10 mouse cellular contexts compared by ENCODE assay signal in the genomic region with DNA sequence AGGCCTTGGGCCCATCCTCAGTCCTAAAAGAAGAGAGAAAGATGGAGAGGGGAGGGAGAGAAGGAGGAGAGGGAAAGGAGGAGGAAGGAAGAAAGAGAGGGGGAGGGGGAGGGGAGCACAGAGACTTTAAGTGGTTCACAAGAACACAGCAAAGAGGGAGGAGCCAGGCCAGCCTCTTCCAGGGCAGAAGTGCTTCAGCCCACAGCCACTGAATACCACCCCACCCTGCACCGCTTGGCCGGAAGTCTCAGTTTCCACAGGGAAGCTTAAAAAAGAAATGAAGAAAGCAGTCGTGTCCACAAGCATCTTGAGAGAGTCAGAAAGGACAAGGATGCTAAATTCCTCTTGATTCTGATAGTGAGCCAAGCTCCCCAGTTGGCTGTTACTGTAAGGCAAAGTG. TPM values are rescaled to one million over a fixed set of nuclear protein-coding genes. Genes with fewer than 3 reads are reported as not detected.
A peak's percentile ranks its signal among the peaks of the same experiment; 100 is the strongest.
DNase-seq lines count a peak whose midpoint lies in the region; ATAC-seq and TF ChIP-seq lines count a peak whose summit lies in the region.
"Had no signal": no experiment of that assay in that cellular context is flagged by ENCODE, and none has a peak within 500 bp of the region (broad histone marks: within the 10 kb centered on the region; RNA-seq: fewer than 3 reads in every experiment).

No protein-coding gene starts in this region.

- no peak overlapping the region for H3K9ac ChIP-seq in embryonic facial prominence, embryonic 15.5 days
- H3K9ac ChIP-seq in forebrain, postnatal 0 days, result no peak overlapping the region

- H3K4me3 ChIP-seq in embryonic facial prominence, embryonic 15.5 days (replicated peaks), result no peak overlapping the region
- H3K4me3 ChIP-seq in embryonic facial prominence, embryonic 10.5 days, result no peak overlapping the region
- no peak overlapping the region for H3K4me3 ChIP-seq in forebrain, postnatal 0 days (ENCODE audit: low read depth, low read length)

- H3K27ac ChIP-seq in embryonic facial prominence, embryonic 15.5 days (replicated peaks), result no peak overlapping the region
- H3K27ac ChIP-seq in embryonic facial prominence, embryonic 10.5 days (replicated peaks), result no peak overlapping the region
- H3K27ac ChIP-seq in forebrain, postnatal 0 days (ENCODE audit: low read depth, low read length), result no peak overlapping the region

- no peak for DNase-seq in embryonic facial prominence, embryonic 10.5 days (ENCODE audit: low spot score)
- peak; percentile 27 for DNase-seq in urinary bladder, postnatal 14 days (ENCODE audit: low spot score)
- DNase-seq in urinary bladder, postnatal 36 days (ENCODE audit: low spot score in 2 of 2), result no peak
- DNase-seq in forebrain, postnatal 0 days, result no peak
- DNase-seq in kidney, postnatal 10 days, result no peak
- no peak for DNase-seq in adrenal gland, adult 18-20 months (ENCODE audit: low spot score in 2 of 2)
- DNase-seq: kidney, adult 18-20 months; retina, postnatal 1 day had no signal

- H3K4me2 ChIP-seq in embryonic facial prominence, embryonic 15.5 days (replicated peaks), result no peak overlapping the region
- no peak overlapping the region for H3K4me2 ChIP-seq in forebrain, postnatal 0 days (ENCODE audit: low read depth)

- no peaks in the 10 kb centered on the region for H3K9me3 ChIP-seq in embryonic facial prominence, embryonic 15.5 days (replicated peaks)
- no peaks in the 10 kb centered on the region for H3K9me3 ChIP-seq in embryonic facial prominence, embryonic 10.5 days
- no peaks in the 10 kb centered on the region for H3K9me3 ChIP-seq in forebrain, postnatal 0 days (ENCODE audit: low read length)

- no peaks in the 10 kb centered on the region for H3K36me3 ChIP-seq in embryonic facial prominence, embryonic 15.5 days
- no peaks in the 10 kb centered on the region for H3K36me3 ChIP-seq in embryonic facial prominence, embryonic 10.5 days (replicated peaks)
- no peaks in the 10 kb centered on the region for H3K36me3 ChIP-seq in forebrain, postnatal 0 days (ENCODE audit: insufficient read depth)

- ATAC-seq in embryonic facial prominence, embryonic 15.5 days (ENCODE audit: insufficient number of reproducible peaks, low FRiP score, low TSS enrichment, low read depth), result 0 out of 2 replicates have a peak, but pooled peaks have one; percentile 39
- peak; percentile 25; the same call in 1 of the 2 replicates for ATAC-seq in monocyte, adult 5-6 weeks (replicated peaks; ENCODE audit: insufficient number of reproducible peaks, low FRiP score, low TSS enrichment, poor library complexity, severe bottlenecking)
- ATAC-seq in forebrain, postnatal 0 days, result no peak

- TF ChIP-seq CTCF in forebrain, postnatal 0 days (IDR thresholded peaks at IDR 0.05; ENCODE audit: low read depth), result no peak

- H3K4me1 ChIP-seq in embryonic facial prominence, embryonic 15.5 days, result no peaks in the 10 kb centered on the region; the same call in 1 of the 2 replicates
- peaks cover 19% of the 10 kb centered on the region for H3K4me1 ChIP-seq in embryonic facial prominence, embryonic 10.5 days
- H3K4me1 ChIP-seq in forebrain, postnatal 0 days (ENCODE audit: insufficient read depth), result no peaks in the 10 kb centered on the region

- WGBS in embryonic facial prominence, embryonic 15.5 days, result 21% methylated on average over 3 of the region's 3 CpGs
- 39% methylated on average over 3 of the region's 3 CpGs for WGBS in embryonic facial prominence, embryonic 10.5 days
- WGBS in forebrain, postnatal 0 days, result 44% methylated on average over 3 of the region's 3 CpGs

- H3K27me3 ChIP-seq in embryonic facial prominence, embryonic 15.5 days, result no peaks in the 10 kb centered on the region
- H3K27me3 ChIP-seq in embryonic facial prominence, embryonic 10.5 days (replicated peaks; ENCODE audit: low read depth, poor library complexity, severe bottlenecking), result no peaks in the 10 kb centered on the region
- no peaks in the 10 kb centered on the region for H3K27me3 ChIP-seq in forebrain, postnatal 0 days (ENCODE audit: insufficient read depth, low read length)

RNA-seq across cellular contexts. Expression of a gene that starts 9.2 kb away (rescaled TPM):
- 41.1 and 41.7 TPM in 2 replicates for polyA plus RNA-seq in embryonic facial prominence, embryonic 15.5 days (2015; fragmentation: Nextera tagmentation; extraction: Ambion mirVana)
- 45.7 and 46.9 TPM in 2 replicates for polyA plus RNA-seq in embryonic facial prominence, embryonic 10.5 days (2016; fragmentation: Nextera tagmentation; extraction: Ambion mirVana)
- total RNA-seq in monocyte, adult 5-6 weeks (2017), result 908 to 1,221 TPM (median 925 TPM) in 3 replicates
- 26.4 and 35.2 TPM in 2 replicates for total RNA-seq in forebrain, postnatal 0 days (2014; rRNA removed)
- 5.8 and 7.2 TPM in 2 replicates for polyA plus RNA-seq in forebrain, postnatal 0 days (2015; fragmentation: Nextera tagmentation; extraction: Ambion mirVana)
- total RNA-seq in adrenal gland, adult 18-20 months (2021), result 100 to 1,000 TPM; 270 to 287 TPM
